Mouse (Mus musculus) heart, adult 2 months (tissue): ENCODE results near the gene Ncbp2.

Source experiments
- CTCF ChIP-seq: fragments of 200-600 bp; IDR thresholded peaks from 2 replicates; pipeline ENCODE4 v1.8.1; 2022; ENCODE audit warnings: antibody characterized with exemption, mild to moderate bottlenecking, moderate library complexity
- EP300 ChIP-seq: fragments of 200-500 bp; IDR thresholded peaks from 2 replicates; pipeline ENCODE4 v1.6.1; 2011; ENCODE audit warnings: low read depth, low read length, control low read depth; ENCODE audit not compliant: insufficient read depth
- POLR2A ChIP-seq: fragments of 200-500 bp; IDR thresholded peaks from 2 replicates; pipeline ENCODE4 v1.6.1; 2011; ENCODE audit warnings: mild to moderate bottlenecking, low read depth, low read length, control low read depth; ENCODE audit not compliant: insufficient read depth

DNA sequence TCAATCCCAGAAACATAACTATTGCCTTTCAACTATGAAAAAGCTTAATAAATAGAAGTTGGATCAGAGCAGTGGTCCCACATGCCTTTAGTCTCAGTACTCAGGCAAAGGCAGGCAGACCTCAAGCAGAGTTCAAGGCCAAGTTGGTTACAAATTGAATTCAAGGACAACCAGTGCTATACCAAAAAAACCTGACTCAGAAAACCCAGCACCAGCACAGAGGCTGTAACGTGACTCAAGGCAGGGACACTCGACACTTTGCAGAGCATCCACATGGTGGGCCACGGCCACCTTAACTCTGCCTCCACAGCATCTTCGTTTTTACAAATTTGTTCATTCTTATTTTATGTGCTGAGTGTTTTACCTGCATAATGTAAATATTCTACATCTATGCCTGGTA lies 26.9 kb downstream of the Ncbp2 start:
- no peak for TF ChIP-seq POLR2A
- TF ChIP-seq CTCF = no peak
- no peak for TF ChIP-seq EP300
